Mouse (Mus musculus) mature B cell (primary cell): ENCODE data around the gene Gm10842.

ENCODE experiments used
- in situ Hi-C: fragments of 300-500 bp; cut with MboI; formaldehyde crosslinking; loops from 2 replicates; pipeline ENCODE4 v1.14.3; 2019

Gene Gm10842

GRCm38 (mm10) chr11:105152357-105152899, 5.7 kb downstream of the Gm10842 start:
- in situ Hi-C loops, result no loop called here

GRCm38 (mm10) chr11:105153068-105153833, 6.6 kb downstream of the Gm10842 start:
- in situ Hi-C loops, result no loop called here

- in situ Hi-C loops, result no loop called here
Observed at GRCm38 (mm10) chr11:105155915-105156314, 9.2 kb downstream of the Gm10842 start.

- in situ Hi-C loops, result no loop called here
Observed at GRCm38 (mm10) chr11:105156748-105157267, 10.1 kb downstream of the Gm10842 start.

GRCm38 (mm10) chr11:105158047-105158446, 11.4 kb downstream of the Gm10842 start:
- in situ Hi-C loops, result no loop called here

- in situ Hi-C loops, result no loop called here
Observed at GRCm38 (mm10) chr11:105159673-105160360, 13.1 kb downstream of the Gm10842 start.

- in situ Hi-C loops, result no loop called here
Observed at GRCm38 (mm10) chr11:105161411-105161810, 14.7 kb downstream of the Gm10842 start.

- in situ Hi-C loops, result no loop called here
Observed at GRCm38 (mm10) chr11:105164516-105165510, 18.1 kb downstream of the Gm10842 start.

- in situ Hi-C loops, result no loop called here
Observed at GRCm38 (mm10) chr11:105166780-105167179, 20.1 kb downstream of the Gm10842 start.

GRCm38 (mm10) chr11:105178516-105178915, 31.8 kb downstream of the Gm10842 start, which contains the start of gene Tlk2:
Gene Tlk2, plus strand, starts transcription at chr11:105178807.
- in situ Hi-C loops, result no loop called here

GRCm38 (mm10) chr11:105179523-105179922, 32.8 kb downstream of the Gm10842 start:
- in situ Hi-C loops, result no loop called here

- in situ Hi-C loops, result loop anchor here (5.0 kb wide), 1 partner anchor 53 kb away; the partner anchor contains the start of gene Mettl2
Observed at GRCm38 (mm10) chr11:105180471-105181091, 33.9 kb downstream of the Gm10842 start.

- in situ Hi-C loops, result loop anchor here (5.0 kb wide), 1 partner anchor 54 kb away; the partner anchor contains the start of gene Mettl2
Observed at GRCm38 (mm10) chr11:105181126-105181637, 34.5 kb downstream of the Gm10842 start.

GRCm38 (mm10) chr11:105181689-105182460, 35.2 kb downstream of the Gm10842 start:
- in situ Hi-C loops, result loop anchor here (5.0 kb wide), 1 partner anchor 55 kb away; the partner anchor contains the start of gene Mettl2

GRCm38 (mm10) chr11:105182461-105182855, 35.8 kb downstream of the Gm10842 start:
- in situ Hi-C loops, result loop anchor here (5.0 kb wide), 1 partner anchor 55 kb away; the partner anchor contains the start of gene Mettl2

- in situ Hi-C loops, result loop anchor here (5.0 kb wide), 1 partner anchor 57 kb away; the partner anchor contains the start of gene Mettl2
Observed at GRCm38 (mm10) chr11:105184678-105185077, 38.0 kb downstream of the Gm10842 start.

GRCm38 (mm10) chr11:105192186-105192585, 45.5 kb downstream of the Gm10842 start:
- in situ Hi-C loops, result no loop called here
